Mouse (Mus musculus): Measurements from ENCODE around the gene Eng. TPM values are rescaled to one million over a fixed set of nuclear protein-coding genes. Genes with fewer than 3 reads are reported as not detected.

Eng gene
- polyA plus RNA-seq (2017; shearing (Covaris generic)) = 0.19 TPM

GRCm38 (mm10) chr2:32646379-32647056 lies at the start of gene Eng:
Gene Eng, plus strand, starts transcription at chr2:32646595.

GRCm38 (mm10) chr2:32599409-32599808 lies 47.0 kb upstream of the Eng start, which contains the start of gene St6galnac6:
Gene St6galnac6, plus strand, starts transcription at chr2:32599709.

GRCm38 (mm10) chr2:32621517-32621859 lies 24.9 kb upstream of the Eng start, which contains the start of gene Ak1:
Gene Ak1, plus strand, starts transcription at chr2:32621758.

GRCm38 (mm10) chr2:32704021-32704421 lies 57.6 kb downstream of the Eng start, which contains the start of gene Fpgs:
Gene Fpgs, minus strand, starts transcription at chr2:32704145.

GRCm38 (mm10) chr2:32712934-32713817 lies 66.8 kb downstream of the Eng start, which contains the start of gene Cdk9:
Gene Cdk9, minus strand, starts transcription at chr2:32713076.

DNA sequence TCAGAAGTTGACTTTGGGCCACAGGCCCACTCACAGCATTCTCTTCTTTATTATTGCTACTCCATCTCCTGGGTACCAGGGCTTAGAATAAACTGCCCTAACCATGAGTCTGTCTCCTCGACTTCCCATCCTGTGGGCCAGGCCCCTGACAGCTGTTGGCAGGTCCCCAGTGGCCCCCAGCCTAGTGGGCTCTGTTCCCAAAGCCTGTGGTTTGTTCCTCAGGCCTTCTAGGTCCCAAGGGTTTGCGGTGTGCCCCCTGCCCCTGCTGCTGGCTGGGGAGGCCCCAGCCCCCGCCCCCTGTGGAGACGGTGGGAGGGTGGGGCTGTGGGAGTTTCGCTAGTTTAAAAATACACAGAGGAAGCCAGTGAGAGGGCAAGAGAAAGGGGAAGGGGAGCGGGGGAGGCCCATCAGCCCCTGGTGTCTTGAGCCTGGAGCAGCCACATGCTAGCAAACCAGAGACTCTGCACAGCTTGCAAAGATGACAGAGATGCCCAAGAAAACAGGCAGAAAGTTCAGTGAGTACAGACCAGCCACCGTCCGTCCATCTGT lies 74.4 kb downstream of the Eng start, which contains the start of gene Sh2d3c:
TSS of gene Sh2d3c (plus strand) at position 375 of the 549 bp plus-strand sequence.

Other genes with a start within 250 kb of the Eng start
- gene Naif1, start 196.1 kb upstream of the Eng start, polyA plus RNA-seq (2017; shearing (Covaris generic)) = 8.7 TPM
- gene Slc25a25, start 195.2 kb upstream of the Eng start, polyA plus RNA-seq (2017; shearing (Covaris generic)) = 26.7 TPM
- gene Fam102a, start 111.3 kb upstream of the Eng start, polyA plus RNA-seq (2017; shearing (Covaris generic)) = 139 TPM
- gene Dpm2, start 75.7 kb upstream of the Eng start, polyA plus RNA-seq (2017; shearing (Covaris generic)) = 139 TPM
- 0.36 TPM for gene Pip5kl1, start 71.8 kb upstream of the Eng start, polyA plus RNA-seq (2017; shearing (Covaris generic))
- gene 9430097D07Rik, start 70.9 kb upstream of the Eng start, polyA plus RNA-seq (2017; shearing (Covaris generic)) = 0.12 TPM
- 43.7 TPM for gene St6galnac4, start 59.5 kb upstream of the Eng start, polyA plus RNA-seq (2017; shearing (Covaris generic))
- 5.1 TPM for gene St6galnac6, start 46.9 kb upstream of the Eng start, polyA plus RNA-seq (2017; shearing (Covaris generic))
- not detected for gene Ak1, start 24.8 kb upstream of the Eng start, polyA plus RNA-seq (2017; shearing (Covaris generic))
- gene Fpgs, start 57.5 kb downstream of the Eng start, polyA plus RNA-seq (2017; shearing (Covaris generic)) = 25.7 TPM
- 177 TPM for gene Cdk9, start 66.5 kb downstream of the Eng start, polyA plus RNA-seq (2017; shearing (Covaris generic))
- 116 TPM for gene Sh2d3c, start 74.5 kb downstream of the Eng start, polyA plus RNA-seq (2017; shearing (Covaris generic))
- 0.85 TPM for gene 6330409D20Rik, start 94.4 kb downstream of the Eng start, polyA plus RNA-seq (2017; shearing (Covaris generic))
- 76.5 TPM for gene Tor2a, start 110.6 kb downstream of the Eng start, polyA plus RNA-seq (2017; shearing (Covaris generic))
- gene Ttc16, start 129.0 kb downstream of the Eng start, polyA plus RNA-seq (2017; shearing (Covaris generic)) = 0.48 TPM
- gene Ptrh1, start 129.2 kb downstream of the Eng start, polyA plus RNA-seq (2017; shearing (Covaris generic)) = 4.9 TPM
- 0.22 TPM for gene Cfap157, start 137.8 kb downstream of the Eng start, polyA plus RNA-seq (2017; shearing (Covaris generic))
- 2.9 TPM for gene Stxbp1, start 200.7 kb downstream of the Eng start, polyA plus RNA-seq (2017; shearing (Covaris generic))
- gene Fam129b, start 229.5 kb downstream of the Eng start, polyA plus RNA-seq (2017; shearing (Covaris generic)) = 1.7 TPM